Mouse (Mus musculus): ENCODE data around the gene Prdm10. TPM values are rescaled to one million over a fixed set of nuclear protein-coding genes. Genes with fewer than 3 reads are reported as not detected.

Prdm10 gene
- polyA plus RNA-seq, 1 experiment from 2014 or later = 7.9 TPM

- ATAC-seq (ENCODE audit: low FRiP score) = no peak
- no peaks in the 10 kb centered on the region for H3K9me3 ChIP-seq (ENCODE audit: control insufficient read depth, low read length)
- DNase-seq (ENCODE audit: low spot score, missing footprints) = peak; percentile 17
- H3K4me3 ChIP-seq (ENCODE audit: low read depth, low read length) = no peak overlapping the region
- WGBS = 84% methylated on average over 5 of the region's 5 CpGs
- no peak overlapping the region for H3K4me2 ChIP-seq
- no peak overlapping the region for H3K9ac ChIP-seq (ENCODE audit: low read length)
- no peaks in the 10 kb centered on the region for H3K36me3 ChIP-seq (ENCODE audit: control insufficient read depth, insufficient read depth, low read length)
- H3K27me3 ChIP-seq (ENCODE audit: control insufficient read depth, insufficient read depth, low read length) = no peaks in the 10 kb centered on the region
- no peaks in the 10 kb centered on the region for H3K4me1 ChIP-seq (ENCODE audit: control insufficient read depth, insufficient read depth, low read length)
- no peak overlapping the region for H3K27ac ChIP-seq (ENCODE audit: low read depth, low read length)
Observed at GRCm38 (mm10) chr9:31243939-31244333, 36.4 kb upstream of the Prdm10 start.

GRCm38 (mm10) chr9:31245006-31245405 lies 35.3 kb upstream of the Prdm10 start:
- ATAC-seq (ENCODE audit: low FRiP score) = no peak
- H3K9me3 ChIP-seq (ENCODE audit: control insufficient read depth, low read length) = no peaks in the 10 kb centered on the region
- H3K9ac ChIP-seq (ENCODE audit: low read length) = no peak overlapping the region
- no peaks in the 10 kb centered on the region for H3K36me3 ChIP-seq (ENCODE audit: control insufficient read depth, insufficient read depth, low read length)
- no peak overlapping the region for H3K4me3 ChIP-seq (ENCODE audit: low read depth, low read length)
- H3K27me3 ChIP-seq (ENCODE audit: control insufficient read depth, insufficient read depth, low read length) = no peaks in the 10 kb centered on the region
- no peaks in the 10 kb centered on the region for H3K4me1 ChIP-seq (ENCODE audit: control insufficient read depth, insufficient read depth, low read length)
- 94% methylated on average over 6 of the region's 6 CpGs for WGBS
- H3K27ac ChIP-seq (ENCODE audit: low read depth, low read length) = no peak overlapping the region
- H3K4me2 ChIP-seq = no peak overlapping the region
- peak; percentile 54 for DNase-seq (ENCODE audit: low spot score, missing footprints)

GRCm38 (mm10) chr9:31246421-31246820 lies 33.9 kb upstream of the Prdm10 start:
- no peaks in the 10 kb centered on the region for H3K36me3 ChIP-seq (ENCODE audit: control insufficient read depth, insufficient read depth, low read length)
- WGBS = 71% methylated on average over 6 of the region's 6 CpGs
- H3K4me3 ChIP-seq (ENCODE audit: low read depth, low read length) = no peak overlapping the region
- no peak overlapping the region for H3K9ac ChIP-seq (ENCODE audit: low read length)
- H3K27me3 ChIP-seq (ENCODE audit: control insufficient read depth, insufficient read depth, low read length) = no peaks in the 10 kb centered on the region
- ATAC-seq (ENCODE audit: low FRiP score) = no peak
- peak; percentile 78 for DNase-seq (ENCODE audit: low spot score, missing footprints)
- H3K27ac ChIP-seq (ENCODE audit: low read depth, low read length) = no peak overlapping the region
- no peaks in the 10 kb centered on the region for H3K4me1 ChIP-seq (ENCODE audit: control insufficient read depth, insufficient read depth, low read length)
- H3K9me3 ChIP-seq (ENCODE audit: control insufficient read depth, low read length) = no peaks in the 10 kb centered on the region
- no peak overlapping the region for H3K4me2 ChIP-seq

- H3K27me3 ChIP-seq (ENCODE audit: control insufficient read depth, insufficient read depth, low read length) = no peaks in the 10 kb centered on the region
- H3K9ac ChIP-seq (ENCODE audit: low read length) = no peak overlapping the region
- H3K4me3 ChIP-seq (ENCODE audit: low read depth, low read length) = no peak overlapping the region
- H3K36me3 ChIP-seq (ENCODE audit: control insufficient read depth, insufficient read depth, low read length) = no peaks in the 10 kb centered on the region
- 80% methylated on average over 8 of the region's 8 CpGs for WGBS
- H3K27ac ChIP-seq (ENCODE audit: low read depth, low read length) = no peak overlapping the region
- no peak for ATAC-seq (ENCODE audit: low FRiP score)
- H3K4me1 ChIP-seq (ENCODE audit: control insufficient read depth, insufficient read depth, low read length) = no peaks in the 10 kb centered on the region
- H3K9me3 ChIP-seq (ENCODE audit: control insufficient read depth, low read length) = no peaks in the 10 kb centered on the region
- H3K4me2 ChIP-seq = no peak overlapping the region
- DNase-seq (ENCODE audit: low spot score, missing footprints) = no peak
Observed at GRCm38 (mm10) chr9:31247447-31248220, 32.7 kb upstream of the Prdm10 start.

DNA sequence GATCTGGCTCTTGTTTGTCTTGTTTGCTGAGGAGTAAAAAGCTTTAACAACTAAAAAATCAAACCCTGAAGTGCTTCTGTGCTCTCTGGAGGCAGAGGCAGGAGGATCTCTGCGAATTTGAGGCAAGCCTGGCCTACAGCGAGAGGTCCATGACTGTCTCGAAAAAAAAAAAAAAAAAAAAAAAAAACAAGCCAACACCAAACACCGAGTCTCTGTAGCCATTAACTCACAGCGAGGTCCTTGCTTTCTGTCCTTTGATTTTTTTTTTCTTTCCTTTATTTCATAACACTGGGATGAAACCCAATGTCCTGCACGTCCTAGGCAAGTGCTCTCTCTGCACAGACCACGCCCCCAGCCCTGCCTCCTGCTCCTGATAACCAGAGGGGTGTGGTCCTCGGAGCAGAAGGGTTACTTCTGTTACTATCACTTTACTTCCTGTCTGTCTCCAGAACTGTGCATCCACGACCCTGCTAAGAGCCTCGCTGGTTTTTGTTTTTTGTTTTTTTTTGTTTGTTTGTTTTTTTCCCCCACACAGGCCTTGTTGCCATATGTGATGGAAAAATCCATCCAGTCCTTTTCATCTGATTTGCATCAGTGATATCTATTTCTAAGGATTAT lies 28.0 kb upstream of the Prdm10 start:
- H3K27ac ChIP-seq (ENCODE audit: low read depth, low read length) = no peak overlapping the region
- H3K9me3 ChIP-seq (ENCODE audit: control insufficient read depth, low read length) = no peaks in the 10 kb centered on the region
- H3K4me2 ChIP-seq = no peak overlapping the region
- ATAC-seq (ENCODE audit: low FRiP score) (no peak), DNase-seq (ENCODE audit: low spot score, missing footprints) (peak; percentile 41)
- 86% methylated on average over 10 of the region's 10 CpGs for WGBS
- no peaks in the 10 kb centered on the region for H3K4me1 ChIP-seq (ENCODE audit: control insufficient read depth, insufficient read depth, low read length)
- H3K9ac ChIP-seq (ENCODE audit: low read length) = no peak overlapping the region
- no peak overlapping the region for H3K4me3 ChIP-seq (ENCODE audit: low read depth, low read length)
- no peaks in the 10 kb centered on the region for H3K27me3 ChIP-seq (ENCODE audit: control insufficient read depth, insufficient read depth, low read length)
- H3K36me3 ChIP-seq (ENCODE audit: control insufficient read depth, insufficient read depth, low read length) = no peaks in the 10 kb centered on the region

DNA sequence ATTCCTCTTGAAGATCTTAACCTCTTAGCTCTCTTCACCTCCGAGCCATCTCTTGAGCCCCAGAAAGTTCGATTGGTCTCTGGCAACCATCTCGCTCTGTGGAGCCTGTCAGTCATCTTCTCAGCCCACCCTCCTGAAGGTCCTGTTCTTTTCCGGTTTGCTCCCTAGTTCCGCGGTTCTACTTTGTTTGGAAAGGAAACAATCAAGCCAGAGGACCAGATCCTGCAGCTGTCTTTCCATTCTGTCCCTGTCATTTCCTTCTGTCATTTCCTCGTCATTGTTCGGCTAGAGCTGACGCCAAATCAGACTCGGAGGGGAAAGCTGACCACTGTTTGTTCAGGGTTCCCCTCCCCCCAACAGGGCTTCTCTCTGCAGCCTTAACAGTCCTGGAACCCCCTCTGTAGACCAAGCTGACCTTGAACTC lies 27.0 kb upstream of the Prdm10 start:
- no peak overlapping the region for H3K9ac ChIP-seq (ENCODE audit: low read length)
- WGBS = 67% methylated on average over 10 of the region's 10 CpGs
- H3K4me3 ChIP-seq (ENCODE audit: low read depth, low read length) = no peak overlapping the region
- no peak overlapping the region for H3K4me2 ChIP-seq
- no peaks in the 10 kb centered on the region for H3K9me3 ChIP-seq (ENCODE audit: control insufficient read depth, low read length)
- H3K27ac ChIP-seq (ENCODE audit: low read depth, low read length) = no peak overlapping the region
- no peaks in the 10 kb centered on the region for H3K36me3 ChIP-seq (ENCODE audit: control insufficient read depth, insufficient read depth, low read length)
- ATAC-seq (ENCODE audit: low FRiP score) = no peak
- peak; percentile 81 for DNase-seq (ENCODE audit: low spot score, missing footprints)
- H3K27me3 ChIP-seq (ENCODE audit: control insufficient read depth, insufficient read depth, low read length) = no peaks in the 10 kb centered on the region
- H3K4me1 ChIP-seq (ENCODE audit: control insufficient read depth, insufficient read depth, low read length) = no peaks in the 10 kb centered on the region

DNA sequence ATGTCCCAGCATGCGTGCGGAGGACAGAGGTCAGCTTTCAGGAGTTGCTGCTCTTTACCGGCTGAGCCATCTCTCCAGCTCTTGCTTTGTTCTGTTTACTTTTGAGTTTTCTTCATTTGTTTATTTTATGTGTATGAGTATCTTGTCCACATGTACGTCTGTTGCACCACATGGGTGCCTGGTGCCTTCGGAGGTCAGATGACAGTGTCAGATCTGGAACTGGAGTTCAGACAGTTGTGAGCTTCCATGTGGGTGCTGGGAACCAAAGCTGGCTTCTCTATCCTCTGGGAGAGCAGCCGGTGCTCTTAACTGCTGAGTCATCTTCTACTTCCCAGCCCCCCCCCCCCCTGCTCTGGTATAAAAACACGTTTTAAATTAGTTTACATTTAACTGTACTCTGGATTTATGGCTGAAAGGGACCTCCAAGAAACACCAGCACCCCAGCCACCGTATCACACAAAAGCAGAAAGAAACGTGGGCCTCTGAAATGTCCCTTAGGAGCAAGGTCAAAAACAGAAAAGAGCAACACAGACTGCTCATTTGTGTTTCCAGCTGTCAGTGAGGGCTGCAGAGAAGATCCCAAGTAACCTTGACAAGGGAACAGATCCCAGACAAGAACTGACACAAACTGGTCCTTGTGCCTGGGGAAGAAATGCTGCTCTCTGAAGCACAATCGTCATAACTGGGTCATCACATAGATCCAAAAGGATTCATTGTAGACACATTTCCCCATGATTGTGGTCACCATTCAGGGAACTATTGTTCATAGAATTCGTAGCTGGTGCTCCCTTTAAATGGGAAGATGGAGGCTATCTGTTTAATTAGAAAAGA lies 26.3 kb upstream of the Prdm10 start:
- DNase-seq (ENCODE audit: low spot score, missing footprints) (peak; percentile 82), ATAC-seq (ENCODE audit: low FRiP score) (no peak)
- no peak overlapping the region for H3K4me3 ChIP-seq (ENCODE audit: low read depth, low read length)
- no peak overlapping the region for H3K27ac ChIP-seq (ENCODE audit: low read depth, low read length)
- WGBS = 71% methylated on average over 11 of the region's 11 CpGs
- no peaks in the 10 kb centered on the region for H3K9me3 ChIP-seq (ENCODE audit: control insufficient read depth, low read length)
- H3K27me3 ChIP-seq (ENCODE audit: control insufficient read depth, insufficient read depth, low read length) = no peaks in the 10 kb centered on the region
- H3K36me3 ChIP-seq (ENCODE audit: control insufficient read depth, insufficient read depth, low read length) = no peaks in the 10 kb centered on the region
- H3K4me1 ChIP-seq (ENCODE audit: control insufficient read depth, insufficient read depth, low read length) = no peaks in the 10 kb centered on the region
- H3K4me2 ChIP-seq = no peak overlapping the region
- no peak overlapping the region for H3K9ac ChIP-seq (ENCODE audit: low read length)

DNA sequence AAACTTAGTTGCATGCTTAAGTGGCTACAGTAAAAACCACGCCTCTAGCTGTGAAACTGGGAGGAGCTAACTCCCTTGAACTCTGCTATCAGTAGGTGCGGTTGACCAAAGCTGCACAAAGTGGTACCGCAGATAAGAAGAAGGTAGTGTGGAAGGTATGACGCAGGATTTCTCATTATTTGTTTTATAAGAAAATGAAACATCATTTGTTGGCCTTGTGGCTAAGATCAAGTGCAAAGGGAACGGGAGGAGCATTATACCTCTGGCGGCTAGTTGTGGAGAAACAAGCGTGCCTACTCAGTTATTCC lies 25.7 kb upstream of the Prdm10 start:
- no peaks in the 10 kb centered on the region for H3K27me3 ChIP-seq (ENCODE audit: control insufficient read depth, insufficient read depth, low read length)
- no peaks in the 10 kb centered on the region for H3K4me1 ChIP-seq (ENCODE audit: control insufficient read depth, insufficient read depth, low read length)
- WGBS = 94% methylated on average over 7 of the region's 7 CpGs
- H3K27ac ChIP-seq (ENCODE audit: low read depth, low read length) = no peak overlapping the region
- no peak overlapping the region for H3K4me2 ChIP-seq
- no peak for DNase-seq (ENCODE audit: low spot score, missing footprints)
- ATAC-seq (ENCODE audit: low FRiP score) = no peak
- no peaks in the 10 kb centered on the region for H3K9me3 ChIP-seq (ENCODE audit: control insufficient read depth, low read length)
- no peak overlapping the region for H3K9ac ChIP-seq (ENCODE audit: low read length)
- H3K36me3 ChIP-seq (ENCODE audit: control insufficient read depth, insufficient read depth, low read length) = no peaks in the 10 kb centered on the region
- H3K4me3 ChIP-seq (ENCODE audit: low read depth, low read length) = no peak overlapping the region

DNA sequence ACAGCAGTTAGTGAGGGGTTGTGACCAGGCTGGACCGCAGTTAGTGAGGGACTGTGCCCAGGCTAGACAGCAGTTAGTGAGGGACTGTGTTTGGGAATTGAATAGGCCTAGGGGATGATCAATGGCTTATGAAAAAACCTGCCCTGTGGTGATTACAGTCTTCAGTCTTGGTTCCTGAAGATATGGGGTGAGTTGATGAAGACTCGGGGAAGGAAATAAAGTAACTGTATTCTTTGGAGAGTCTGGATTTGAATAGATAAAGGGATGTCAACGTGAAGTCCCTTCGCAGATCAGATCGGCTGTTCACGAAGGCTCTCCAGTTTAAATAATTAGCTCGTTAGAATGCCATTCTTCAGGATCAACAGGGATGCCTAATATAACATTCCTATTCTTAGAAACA lies 24.4 kb upstream of the Prdm10 start:
- no peak overlapping the region for H3K4me3 ChIP-seq (ENCODE audit: low read depth, low read length)
- no peaks in the 10 kb centered on the region for H3K36me3 ChIP-seq (ENCODE audit: control insufficient read depth, insufficient read depth, low read length)
- H3K9ac ChIP-seq (ENCODE audit: low read length) = no peak overlapping the region
- no peaks in the 10 kb centered on the region for H3K9me3 ChIP-seq (ENCODE audit: control insufficient read depth, low read length)
- H3K27me3 ChIP-seq (ENCODE audit: control insufficient read depth, insufficient read depth, low read length) = no peaks in the 10 kb centered on the region
- H3K27ac ChIP-seq (ENCODE audit: low read depth, low read length) = no peak overlapping the region
- ATAC-seq (ENCODE audit: low FRiP score) = no peak
- H3K4me1 ChIP-seq (ENCODE audit: control insufficient read depth, insufficient read depth, low read length) = no peaks in the 10 kb centered on the region
- no peak overlapping the region for H3K4me2 ChIP-seq
- DNase-seq (ENCODE audit: low spot score, missing footprints) = no peak
- WGBS = 85% methylated on average over 7 of the region's 7 CpGs

All from midbrain, embryonic 11.5 days (tissue).